Comparison of ENCODE assay signal across 21 mouse cellular contexts in genomic region chr2:50419648-50420047, GRCm38 (mm10).
DNase-seq lines count a peak whose midpoint lies in the region; ATAC-seq and TF ChIP-seq lines count a peak whose summit lies in the region.
"Had no signal": no experiment of that assay in that cellular context is flagged by ENCODE, and none has a peak within 500 bp of the region (broad histone marks: within the 10 kb centered on the region; RNA-seq: fewer than 3 reads in every experiment).

No protein-coding gene starts in this region.

- H3K4me1 ChIP-seq in lung, embryonic 14.5 days (ENCODE audit: insufficient read depth), result no peaks in the 10 kb centered on the region
- no peaks in the 10 kb centered on the region; the same call in 1 of the 2 replicates for H3K4me1 ChIP-seq in lung, adult 2 months (ENCODE audit: control insufficient read depth, insufficient read depth, low read length)
- H3K4me1 ChIP-seq in intestine, embryonic 16.5 days (ENCODE audit: control insufficient read depth, insufficient read depth, low read length), result no peaks in the 10 kb centered on the region
- H3K4me1 ChIP-seq in midbrain, embryonic 16.5 days (ENCODE audit: control insufficient read depth, insufficient read depth, low read length), result no peaks in the 10 kb centered on the region
- H3K4me1 ChIP-seq: embryonic facial prominence, embryonic 13.5 days; forebrain, embryonic 12.5 days; heart, embryonic 15.5 days had no signal

- no peak for ATAC-seq in lung, embryonic 14.5 days (ENCODE audit: insufficient read depth)
- peak; percentile 55; the same call in 1 of the 2 replicates for ATAC-seq in intestine, embryonic 16.5 days
- no peak for ATAC-seq in midbrain, embryonic 16.5 days
- ATAC-seq: activated CD4-positive, CD25-positive, alpha-beta regulatory T cell, adult 4 months; forebrain, embryonic 16.5 days; Patski had no signal

- no peaks in the 10 kb centered on the region for H3K36me3 ChIP-seq in lung, embryonic 14.5 days (ENCODE audit: insufficient read depth)
- no peaks in the 10 kb centered on the region for H3K36me3 ChIP-seq in intestine, embryonic 16.5 days (ENCODE audit: control insufficient read depth, insufficient read depth, low read length)
- H3K36me3 ChIP-seq in midbrain, embryonic 16.5 days (ENCODE audit: control insufficient read depth, insufficient read depth, low read length), result no peaks in the 10 kb centered on the region
- H3K36me3 ChIP-seq: embryonic facial prominence, embryonic 13.5 days; forebrain, embryonic 12.5 days; heart, embryonic 15.5 days had no signal

- no peaks in the 10 kb centered on the region for H3K9me3 ChIP-seq in lung, embryonic 14.5 days (ENCODE audit: low read depth, low read length)
- H3K9me3 ChIP-seq in intestine, embryonic 16.5 days (ENCODE audit: control insufficient read depth, low read length), result no peaks in the 10 kb centered on the region
- H3K9me3 ChIP-seq in midbrain, embryonic 16.5 days (replicated peaks; ENCODE audit: control insufficient read depth, low read length, poor library complexity, severe bottlenecking), result no peaks in the 10 kb centered on the region
- H3K9me3 ChIP-seq: embryonic facial prominence, embryonic 13.5 days; forebrain, embryonic 12.5 days; heart, embryonic 15.5 days had no signal

- 47% methylated on average over 3 of the region's 3 CpGs for WGBS in lung, embryonic 14.5 days
- WGBS in lung, adult 2 months, result 58% methylated on average over 3 of the region's 3 CpGs
- 31% methylated on average over 3 of the region's 3 CpGs for WGBS in intestine, embryonic 16.5 days
- 88% methylated on average over 3 of the region's 3 CpGs for WGBS in midbrain, embryonic 16.5 days

- TF ChIP-seq CTCF in lung, embryonic 14.5 days (IDR thresholded peaks at IDR 0.05; ENCODE audit: low read depth), result no peak
- no peak for TF ChIP-seq CTCF in lung, adult 2 months (IDR thresholded peaks at IDR 0.05; ENCODE audit: insufficient read depth, low read length)

- no peak for TF ChIP-seq POLR2A in lung, adult 2 months (IDR thresholded peaks at IDR 0.05; ENCODE audit: borderline replicate concordance, extremely low read depth, low read depth, low read length)

- H3K27ac ChIP-seq in lung, embryonic 14.5 days (ENCODE audit: low read depth), result no peak overlapping the region
- H3K27ac ChIP-seq in intestine, embryonic 16.5 days (ENCODE audit: low read length), result no peak overlapping the region
- no peak overlapping the region for H3K27ac ChIP-seq in midbrain, embryonic 16.5 days (ENCODE audit: low read length)
- H3K27ac ChIP-seq: embryonic facial prominence, embryonic 13.5 days; forebrain, embryonic 12.5 days; heart, adult 2 months; heart, embryonic 15.5 days had no signal

- H3K27me3 ChIP-seq in lung, embryonic 14.5 days (ENCODE audit: insufficient read depth, low read length), result no peaks in the 10 kb centered on the region
- no peaks in the 10 kb centered on the region for H3K27me3 ChIP-seq in intestine, embryonic 16.5 days (replicated peaks; ENCODE audit: control insufficient read depth, insufficient read depth, low read length)
- no peaks in the 10 kb centered on the region for H3K27me3 ChIP-seq in midbrain, embryonic 16.5 days (ENCODE audit: control insufficient read depth, insufficient read depth, low read depth, low read length)
- H3K27me3 ChIP-seq: CH12.LX; embryonic facial prominence, embryonic 13.5 days; forebrain, embryonic 12.5 days; heart, embryonic 15.5 days; Patski had no signal

- H3K4me3 ChIP-seq in lung, embryonic 14.5 days (ENCODE audit: low read depth, low read length), result no peak overlapping the region
- no peak overlapping the region for H3K4me3 ChIP-seq in lung, adult 2 months (replicated peaks; ENCODE audit: extremely low read depth, low read depth, low read length)
- no peak overlapping the region for H3K4me3 ChIP-seq in intestine, embryonic 16.5 days (ENCODE audit: low read length)
- H3K4me3 ChIP-seq in midbrain, embryonic 16.5 days (ENCODE audit: low read depth, low read length), result no peak overlapping the region
- H3K4me3 ChIP-seq: embryonic facial prominence, embryonic 13.5 days; forebrain, embryonic 12.5 days; heart, adult 2 months; heart, embryonic 15.5 days had no signal

- H3K9ac ChIP-seq in lung, embryonic 14.5 days, result no peak overlapping the region
- H3K9ac ChIP-seq in intestine, embryonic 16.5 days (ENCODE audit: low read depth, low read length), result no peak overlapping the region
- no peak overlapping the region for H3K9ac ChIP-seq in midbrain, embryonic 16.5 days (ENCODE audit: low read depth, low read length)
- H3K9ac ChIP-seq: embryonic facial prominence, embryonic 13.5 days; forebrain, embryonic 12.5 days; heart, embryonic 15.5 days had no signal

- DNase-seq in lung, embryonic 14.5 days, result peak; percentile 12
- no peak for DNase-seq in lung, adult 2 months
- DNase-seq in forelimb bud, embryonic 11.5 days (ENCODE audit: low read depth, low spot score), result peak; percentile 52
- DNase-seq in lung, postnatal 36 days, result peak; percentile 5
- DNase-seq: adrenal gland, postnatal 14 days; cerebellum, adult 18-20 months; cerebellum, adult 9-11 months; cerebellum, postnatal 36 days; gastrocnemius, postnatal 14 days; heart, adult 2 months; heart, postnatal 14 days had no signal

- no peak overlapping the region for H3K4me2 ChIP-seq in lung, embryonic 14.5 days
- H3K4me2 ChIP-seq in intestine, embryonic 16.5 days (ENCODE audit: low read depth, low read length), result no peak overlapping the region
- H3K4me2 ChIP-seq in midbrain, embryonic 16.5 days (ENCODE audit: low read length), result no peak overlapping the region
- H3K4me2 ChIP-seq: embryonic facial prominence, embryonic 13.5 days; forebrain, embryonic 12.5 days; heart, embryonic 11.5 days; heart, embryonic 15.5 days had no signal
